Mouse (Mus musculus): ENCODE measurements around the gene Sgk2. TPM values are rescaled to one million over a fixed set of nuclear protein-coding genes. Genes with fewer than 3 reads are reported as not detected.

The Sgk2 gene
- polyA plus RNA-seq, 1 experiment = 11.5 TPM

DNA sequence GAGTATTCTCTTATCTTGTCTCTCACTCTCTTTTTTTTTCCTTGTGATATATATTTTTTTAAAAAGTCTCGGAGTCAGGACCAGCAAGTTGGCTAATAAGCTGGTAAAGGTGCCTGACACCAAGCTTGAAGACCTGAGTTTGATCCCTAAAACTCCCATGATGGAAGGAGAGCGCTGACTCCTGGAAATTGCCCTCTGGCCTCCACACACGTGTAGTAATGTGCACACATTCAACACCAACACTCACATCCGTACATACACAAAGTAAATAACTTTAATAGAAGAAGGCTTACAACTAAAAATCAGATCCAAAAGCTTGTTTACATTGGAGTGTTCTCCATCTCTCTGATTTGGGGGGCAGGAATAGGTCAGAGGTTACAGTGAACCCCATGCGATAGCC lies 13.9 kb upstream of the Sgk2 start:
- H3K4me1 ChIP-seq (ENCODE audit: control insufficient read depth, insufficient read depth, insufficient read length, low read length) = no peaks in the 10 kb centered on the region; the same call in 1 of the 2 replicates
- no peaks in the 10 kb centered on the region for H3K36me3 ChIP-seq (ENCODE audit: control insufficient read depth, insufficient read depth, low read length)
- WGBS = 61% methylated on average over 5 of the region's 5 CpGs
- H3K27me3 ChIP-seq (ENCODE audit: control insufficient read depth, insufficient read depth, low read length) = no peaks in the 10 kb centered on the region
- no peak overlapping the region for H3K27ac ChIP-seq (ENCODE audit: insufficient read depth, low read depth, low read length)
- TF ChIP-seq CTCF (IDR thresholded peaks at IDR 0.05; ENCODE audit: extremely low read depth, insufficient read length, insufficient replicate concordance, low read depth, low read length) (no peak), POLR2A (IDR thresholded peaks at IDR 0.05; ENCODE audit: low read depth, low read length) (no peak)
- no peak overlapping the region for H3K4me3 ChIP-seq (ENCODE audit: low read depth, low read length)

DNA sequence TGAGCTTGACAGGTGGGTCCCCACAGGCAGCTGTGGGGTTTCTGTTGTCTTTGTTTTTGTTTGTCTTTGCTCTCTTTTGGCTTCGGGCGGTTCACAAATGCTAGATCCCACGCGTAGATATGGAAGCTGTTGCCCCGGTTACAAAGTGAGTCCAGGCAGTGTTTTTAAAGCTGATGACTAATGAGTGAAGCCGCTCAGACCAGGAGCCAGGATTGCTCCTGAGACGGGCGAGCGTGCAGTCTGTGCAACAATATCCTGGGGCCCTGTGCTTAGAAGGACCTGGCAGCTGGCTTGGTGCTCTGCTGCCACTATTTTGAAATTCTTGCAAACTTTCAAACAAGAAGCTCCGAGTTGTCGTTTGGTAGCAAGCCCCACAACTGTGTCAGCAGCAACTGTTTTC lies 13.5 kb upstream of the Sgk2 start:
- 40% methylated on average over 11 of the region's 11 CpGs for WGBS
- H3K27ac ChIP-seq (ENCODE audit: insufficient read depth, low read depth, low read length) = no peak overlapping the region
- H3K4me1 ChIP-seq (ENCODE audit: control insufficient read depth, insufficient read depth, insufficient read length, low read length) = no peaks in the 10 kb centered on the region; the same call in 1 of the 2 replicates
- H3K4me3 ChIP-seq (ENCODE audit: low read depth, low read length) = no peak overlapping the region
- H3K36me3 ChIP-seq (ENCODE audit: control insufficient read depth, insufficient read depth, low read length) = no peaks in the 10 kb centered on the region
- TF ChIP-seq CTCF (IDR thresholded peaks at IDR 0.05; ENCODE audit: extremely low read depth, insufficient read length, insufficient replicate concordance, low read depth, low read length) = no peak
- TF ChIP-seq POLR2A (IDR thresholded peaks at IDR 0.05; ENCODE audit: low read depth, low read length) = no peak
- H3K27me3 ChIP-seq (ENCODE audit: control insufficient read depth, insufficient read depth, low read length) = no peaks in the 10 kb centered on the region

DNA sequence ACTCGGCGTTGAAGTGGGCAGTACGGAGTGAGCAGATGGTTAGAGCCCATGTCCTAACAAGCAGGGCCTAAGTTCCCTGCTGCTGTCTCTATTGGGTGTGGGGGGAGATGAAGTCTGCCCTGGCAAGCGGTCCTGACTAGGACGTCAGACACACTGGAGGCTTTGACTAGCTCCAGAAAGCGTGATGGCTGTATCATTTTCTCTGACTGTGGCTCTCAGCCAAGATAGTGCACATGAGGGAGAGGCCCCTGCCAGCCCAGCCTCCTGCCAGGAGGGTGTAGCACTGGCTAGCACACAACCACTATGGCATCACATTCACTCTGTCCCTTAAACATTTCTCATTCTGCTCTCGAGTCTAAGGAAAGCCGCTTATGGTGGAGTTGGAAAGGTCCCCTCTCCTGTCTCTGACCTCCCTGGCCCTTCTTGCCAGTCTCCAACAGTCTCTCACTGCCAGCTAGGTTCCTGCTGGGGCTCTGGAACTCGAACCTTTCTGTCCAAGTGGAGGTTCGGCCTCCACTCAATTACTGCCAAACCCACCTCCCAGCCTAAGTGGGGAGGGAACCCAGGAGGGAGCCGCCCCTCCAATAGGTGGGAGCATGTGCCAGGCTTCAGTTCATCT lies 11.9 kb upstream of the Sgk2 start:
- no peaks in the 10 kb centered on the region; the same call in 1 of the 2 replicates for H3K4me1 ChIP-seq (ENCODE audit: control insufficient read depth, insufficient read depth, insufficient read length, low read length)
- no peak overlapping the region for H3K27ac ChIP-seq (ENCODE audit: insufficient read depth, low read depth, low read length)
- no peaks in the 10 kb centered on the region for H3K36me3 ChIP-seq (ENCODE audit: control insufficient read depth, insufficient read depth, low read length)
- H3K27me3 ChIP-seq (ENCODE audit: control insufficient read depth, insufficient read depth, low read length) = no peaks in the 10 kb centered on the region
- WGBS = 74% methylated on average over 11 of the region's 11 CpGs
- TF ChIP-seq CTCF (IDR thresholded peaks at IDR 0.05; ENCODE audit: extremely low read depth, insufficient read length, insufficient replicate concordance, low read depth, low read length) (no peak), POLR2A (IDR thresholded peaks at IDR 0.05; ENCODE audit: low read depth, low read length) (no peak)
- no peak overlapping the region for H3K4me3 ChIP-seq (ENCODE audit: low read depth, low read length)

DNA sequence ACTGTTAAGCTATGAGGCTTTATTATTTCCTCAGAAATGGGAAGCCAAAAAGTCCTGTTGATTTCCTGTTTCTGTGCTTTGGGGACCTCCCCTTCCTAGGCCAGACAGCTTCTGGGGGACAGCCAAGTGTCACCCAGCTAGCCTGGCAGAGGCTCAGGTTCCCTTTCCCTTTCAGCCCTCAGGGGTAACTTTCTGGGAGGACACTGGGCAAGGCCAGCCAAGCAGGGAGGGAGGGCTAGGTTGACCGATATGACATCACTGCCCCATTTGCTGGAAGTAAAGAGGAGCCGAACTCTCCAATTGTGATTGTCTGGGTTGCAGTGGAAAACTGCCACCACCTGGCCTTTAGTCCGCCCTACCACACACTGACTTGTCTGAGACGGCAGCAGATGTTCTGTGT lies 11.1 kb upstream of the Sgk2 start:
- Histone ChIP-seq H3K27ac (ENCODE audit: insufficient read depth, low read depth, low read length) (no peak overlapping the region), H3K36me3 (ENCODE audit: control insufficient read depth, insufficient read depth, low read length) (no peaks in the 10 kb centered on the region), H3K4me1 (ENCODE audit: control insufficient read depth, insufficient read depth, insufficient read length, low read length) (no peaks in the 10 kb centered on the region; the same call in 1 of the 2 replicates), H3K4me3 (ENCODE audit: low read depth, low read length) (no peak overlapping the region), H3K27me3 (ENCODE audit: control insufficient read depth, insufficient read depth, low read length) (no peaks in the 10 kb centered on the region)
- 68% methylated on average over 4 of the region's 4 CpGs for WGBS
- TF ChIP-seq POLR2A (IDR thresholded peaks at IDR 0.05; ENCODE audit: low read depth, low read length) (no peak; the same call in 1 of the 2 replicates), CTCF (IDR thresholded peaks at IDR 0.05; ENCODE audit: extremely low read depth, insufficient read length, insufficient replicate concordance, low read depth, low read length) (no peak)

DNA sequence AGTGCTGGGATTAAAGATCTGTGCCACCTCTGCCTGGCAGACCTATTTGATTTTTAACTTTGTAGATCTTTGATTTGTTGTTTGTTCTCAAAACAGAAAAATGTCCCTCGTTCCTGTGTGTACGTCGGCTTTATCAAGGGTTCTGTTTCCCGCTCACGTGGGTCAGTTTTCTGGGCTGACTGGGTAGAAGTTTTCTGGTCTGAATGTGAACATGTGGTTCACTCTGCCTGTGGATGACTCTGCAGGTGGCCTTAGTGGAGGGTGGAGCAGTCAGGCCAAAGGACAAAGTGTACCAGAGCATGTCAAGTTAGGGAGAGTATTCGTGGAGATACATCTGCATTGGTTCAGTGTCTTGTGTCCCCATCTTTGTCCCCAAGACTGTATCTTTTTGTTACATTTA lies 2.7 kb upstream of the Sgk2 start:
- Histone ChIP-seq H3K4me1 (ENCODE audit: control insufficient read depth, insufficient read depth, insufficient read length, low read length) (peaks cover 21% of the 10 kb centered on the region; the same call in 1 of the 2 replicates), H3K4me3 (ENCODE audit: low read depth, low read length) (no peak overlapping the region), H3K27me3 (ENCODE audit: control insufficient read depth, insufficient read depth, low read length) (no peaks in the 10 kb centered on the region), H3K27ac (ENCODE audit: insufficient read depth, low read depth, low read length) (peak overlapping the region; percentile 83; the same call in 1 of the 2 replicates), H3K36me3 (ENCODE audit: control insufficient read depth, insufficient read depth, low read length) (no peaks in the 10 kb centered on the region)
- no peak for TF ChIP-seq CTCF (IDR thresholded peaks at IDR 0.05; ENCODE audit: extremely low read depth, insufficient read length, insufficient replicate concordance, low read depth, low read length)
- TF ChIP-seq POLR2A (IDR thresholded peaks at IDR 0.05; ENCODE audit: low read depth, low read length) = no peak
- 67% methylated on average over 6 of the region's 6 CpGs for WGBS

DNA sequence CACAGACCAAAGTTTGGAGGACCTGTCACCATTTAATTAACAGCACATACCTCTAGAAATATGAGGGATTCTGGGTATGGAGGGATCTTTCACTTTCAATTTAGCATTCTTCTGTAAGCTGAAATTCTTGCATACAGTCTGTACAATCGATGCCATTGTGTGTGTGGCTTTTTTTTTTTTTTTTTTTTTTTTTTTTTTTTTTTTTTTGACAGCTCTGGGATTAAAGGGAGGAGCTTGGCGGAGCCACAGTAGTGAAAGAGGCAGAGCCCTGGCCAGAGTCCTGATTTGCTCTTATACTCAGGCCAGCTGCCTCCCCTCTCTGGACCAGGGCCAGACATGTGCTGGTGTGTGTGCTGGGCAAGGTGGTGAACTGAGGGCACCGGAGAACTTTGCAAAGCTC lies 1.2 kb upstream of the Sgk2 start:
- TF ChIP-seq POLR2A (IDR thresholded peaks at IDR 0.05; ENCODE audit: low read depth, low read length) (no peak), CTCF (IDR thresholded peaks at IDR 0.05; ENCODE audit: extremely low read depth, insufficient read length, insufficient replicate concordance, low read depth, low read length) (no peak)
- Histone ChIP-seq H3K4me1 (ENCODE audit: control insufficient read depth, insufficient read depth, insufficient read length, low read length) (peaks cover 21% of the 10 kb centered on the region; the same call in 1 of the 2 replicates), H3K27ac (ENCODE audit: insufficient read depth, low read depth, low read length) (no peak overlapping the region), H3K4me3 (ENCODE audit: low read depth, low read length) (no peak overlapping the region), H3K27me3 (ENCODE audit: control insufficient read depth, insufficient read depth, low read length) (no peaks in the 10 kb centered on the region), H3K36me3 (ENCODE audit: control insufficient read depth, insufficient read depth, low read length) (no peaks in the 10 kb centered on the region)
- WGBS = 9% methylated on average over 3 of the region's 3 CpGs

DNA sequence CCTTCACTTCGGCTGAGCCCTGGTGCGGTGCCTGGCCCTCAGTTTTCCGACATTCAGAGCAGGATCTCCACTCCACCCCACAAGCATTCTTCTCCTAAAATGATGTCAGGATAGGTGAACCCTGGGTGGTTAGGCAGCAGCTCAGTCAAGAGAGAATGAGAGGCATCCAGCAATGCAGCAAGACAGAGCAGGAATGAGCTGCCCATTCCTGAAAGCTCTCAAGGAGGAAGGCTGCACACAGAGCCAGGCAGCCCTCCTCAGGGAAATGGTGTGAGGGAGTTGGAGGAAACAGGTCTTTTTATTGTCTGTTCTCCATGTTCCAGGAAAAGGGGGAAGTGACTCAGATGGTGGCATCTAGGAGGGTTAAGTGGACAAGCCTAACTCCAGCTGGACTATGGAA lies 366 bp upstream of the Sgk2 start:
- Histone ChIP-seq H3K27ac (ENCODE audit: insufficient read depth, low read depth, low read length) (peak overlapping the region; percentile 43), H3K27me3 (ENCODE audit: control insufficient read depth, insufficient read depth, low read length) (no peaks in the 10 kb centered on the region)
- 65% methylated on average over 3 of the region's 3 CpGs for WGBS

More for the DNA sequence above, 366 bp upstream of the Sgk2 start:
- Histone ChIP-seq H3K4me3 (ENCODE audit: low read depth, low read length) (no peak overlapping the region), H3K36me3 (ENCODE audit: control insufficient read depth, insufficient read depth, low read length) (no peaks in the 10 kb centered on the region), H3K4me1 (ENCODE audit: control insufficient read depth, insufficient read depth, insufficient read length, low read length) (peaks cover 25% of the 10 kb centered on the region)
- TF ChIP-seq CTCF (IDR thresholded peaks at IDR 0.05; ENCODE audit: extremely low read depth, insufficient read length, insufficient replicate concordance, low read depth, low read length) (no peak), POLR2A (IDR thresholded peaks at IDR 0.05; ENCODE audit: low read depth, low read length) (no peak)
